Mouse (Mus musculus): Measurements from ENCODE around the gene Tbc1d7.

Gene Tbc1d7

GRCm38 (mm10) chr13:43171020-43171710 is at the start of gene Tbc1d7:
Gene Tbc1d7, minus strand, starts transcription at chr13:43171501.
- peak; percentile 98 for DNase-seq (ENCODE audit: low spot score)

DNA sequence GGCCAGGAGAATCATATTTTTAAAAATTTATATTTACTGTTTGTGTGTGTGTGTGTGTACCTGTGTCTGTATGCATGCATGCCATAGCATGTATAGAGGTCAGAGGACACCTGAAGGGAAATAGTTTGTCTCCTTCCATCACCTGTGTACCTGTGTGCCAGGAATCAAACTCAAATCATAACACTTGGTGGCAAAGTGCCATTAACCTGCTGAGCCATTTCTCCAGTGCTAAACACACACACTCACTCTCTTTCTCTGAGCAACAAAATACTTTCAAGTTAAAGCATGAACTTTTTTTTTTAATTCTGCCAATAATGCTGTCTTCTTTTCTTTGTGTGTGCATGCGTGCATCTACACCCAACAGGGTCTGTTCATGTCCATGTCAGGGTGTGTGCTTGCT is 49.3 kb upstream of the Tbc1d7 start:
- DNase-seq (ENCODE audit: low spot score): no peak

DNA sequence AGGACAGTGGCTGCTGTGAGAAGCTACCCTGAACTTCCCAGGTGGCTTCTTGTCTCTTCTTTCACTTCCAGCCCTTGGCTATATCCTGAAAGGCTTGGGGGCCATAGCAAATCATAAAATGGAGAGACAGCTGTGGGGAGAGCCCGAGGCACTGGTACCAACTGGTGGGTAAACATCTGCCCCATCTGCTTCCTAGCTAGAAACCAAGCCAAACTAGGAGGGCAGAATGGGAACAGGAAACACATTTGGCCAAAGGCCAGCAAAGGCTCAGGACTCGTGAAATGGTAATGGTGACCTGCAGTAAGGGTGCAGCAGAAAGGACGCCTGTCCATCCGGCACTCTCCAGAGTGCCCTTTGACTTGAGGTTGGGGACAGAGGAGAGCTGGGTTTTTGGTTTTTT is 47.5 kb upstream of the Tbc1d7 start:
- no peak for DNase-seq (ENCODE audit: low spot score)

DNA sequence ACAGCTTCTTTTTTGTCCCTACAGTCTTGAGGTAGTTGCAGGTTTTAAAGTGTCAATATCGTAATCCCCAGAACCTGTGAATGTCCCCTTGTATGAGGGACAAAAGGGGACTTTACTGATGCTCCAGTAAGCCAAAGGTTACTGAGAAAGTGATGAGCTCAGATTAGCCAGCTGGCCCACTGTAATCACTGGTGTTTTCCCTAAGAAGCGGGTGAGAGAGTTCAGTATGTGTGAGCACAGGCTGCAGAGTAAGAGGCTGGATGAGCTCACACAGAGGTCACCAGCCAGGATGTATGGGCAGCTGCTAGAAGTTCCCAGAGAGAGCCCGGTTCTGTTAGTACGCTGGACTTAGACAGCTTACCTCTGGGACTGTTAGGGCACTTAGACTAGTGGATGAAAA is 47.0 kb upstream of the Tbc1d7 start:
- DNase-seq (ENCODE audit: low spot score): no peak

DNA sequence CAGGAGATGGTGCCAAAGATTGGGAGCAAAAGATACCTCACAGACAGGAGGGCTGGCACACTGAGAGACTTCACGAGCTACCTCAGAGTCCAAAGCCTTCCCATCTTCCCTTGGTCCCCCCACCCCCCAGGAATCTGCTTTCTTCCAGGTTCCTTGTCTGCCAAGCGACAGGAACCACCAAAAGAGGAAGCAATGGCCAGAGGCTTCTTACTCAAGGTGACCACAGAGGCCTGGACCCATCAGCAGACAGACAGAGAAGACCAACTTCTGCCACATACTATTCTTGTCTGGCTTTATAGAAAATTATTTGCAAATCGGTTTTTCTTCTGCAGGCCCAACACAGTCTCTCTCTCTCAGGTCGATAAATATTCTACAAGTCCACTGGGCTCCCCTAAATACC is 46.4 kb upstream of the Tbc1d7 start:
- DNase-seq (ENCODE audit: low spot score): no peak

GRCm38 (mm10) chr13:43217059-43217458 is 45.8 kb upstream of the Tbc1d7 start:
- peak; percentile 12 for DNase-seq (ENCODE audit: low spot score)

DNA sequence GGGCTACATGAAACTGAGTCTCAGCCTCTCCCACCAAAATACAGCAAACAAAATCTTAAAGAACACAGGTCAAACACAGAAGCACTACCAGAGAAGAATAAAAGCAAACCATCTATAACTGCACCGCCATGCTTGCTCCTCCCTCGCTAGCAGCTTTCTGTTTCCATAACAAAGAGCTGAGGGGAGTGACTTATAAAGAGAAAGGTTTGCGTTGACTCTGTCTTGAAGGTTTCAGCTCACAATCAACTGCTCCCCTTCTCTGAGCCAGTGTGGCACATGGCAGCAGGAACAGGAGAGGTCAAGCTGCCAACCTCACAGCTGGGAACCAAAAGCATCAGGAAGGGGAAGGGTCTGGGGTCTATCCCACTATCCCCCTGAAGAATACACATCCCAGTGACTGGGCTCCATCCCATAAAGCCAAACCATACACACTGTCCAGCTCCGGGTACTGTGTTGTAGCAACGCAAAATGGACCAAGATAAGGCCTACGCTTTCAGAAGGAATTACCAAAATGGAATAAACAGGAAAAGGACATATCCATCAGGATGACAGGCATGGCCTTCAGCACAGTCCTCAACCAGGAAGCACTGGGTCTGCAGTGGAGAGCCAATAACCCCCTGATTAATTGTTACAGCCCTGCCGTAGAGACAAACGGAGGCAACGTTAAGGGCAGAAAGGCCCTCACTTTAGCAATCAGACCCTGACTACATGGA is 44.8 kb upstream of the Tbc1d7 start:
- peak; percentile 40 for DNase-seq (ENCODE audit: low spot score)

GRCm38 (mm10) chr13:43215144-43215993 is 44.1 kb upstream of the Tbc1d7 start:
- DNase-seq (ENCODE audit: low spot score): peak; percentile 43

GRCm38 (mm10) chr13:43212338-43212737 is 41.0 kb upstream of the Tbc1d7 start:
- no peak for DNase-seq (ENCODE audit: low spot score)

GRCm38 (mm10) chr13:43210956-43211355 is 39.7 kb upstream of the Tbc1d7 start:
- DNase-seq (ENCODE audit: low spot score): no peak

DNA sequence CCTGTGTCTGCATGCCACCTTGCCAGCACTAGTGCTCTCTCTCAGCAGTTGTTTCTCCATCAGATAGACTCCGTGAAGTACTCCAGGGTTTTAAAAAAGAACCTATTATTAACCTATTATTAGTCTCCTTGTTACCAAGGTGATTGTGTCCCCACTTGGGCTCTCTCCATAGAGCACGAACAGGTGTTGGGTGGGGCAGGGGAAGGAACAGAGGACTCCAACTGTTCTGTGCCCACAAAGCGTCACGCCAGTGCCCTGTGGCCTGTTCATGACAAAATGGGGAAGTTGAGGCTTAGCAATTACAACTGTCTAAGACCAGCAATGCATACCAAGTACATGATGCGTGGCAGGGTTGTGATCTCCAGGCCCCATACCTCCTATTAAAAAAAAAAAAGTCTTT is 38.3 kb upstream of the Tbc1d7 start:
- DNase-seq (ENCODE audit: low spot score): peak; percentile 13

DNA sequence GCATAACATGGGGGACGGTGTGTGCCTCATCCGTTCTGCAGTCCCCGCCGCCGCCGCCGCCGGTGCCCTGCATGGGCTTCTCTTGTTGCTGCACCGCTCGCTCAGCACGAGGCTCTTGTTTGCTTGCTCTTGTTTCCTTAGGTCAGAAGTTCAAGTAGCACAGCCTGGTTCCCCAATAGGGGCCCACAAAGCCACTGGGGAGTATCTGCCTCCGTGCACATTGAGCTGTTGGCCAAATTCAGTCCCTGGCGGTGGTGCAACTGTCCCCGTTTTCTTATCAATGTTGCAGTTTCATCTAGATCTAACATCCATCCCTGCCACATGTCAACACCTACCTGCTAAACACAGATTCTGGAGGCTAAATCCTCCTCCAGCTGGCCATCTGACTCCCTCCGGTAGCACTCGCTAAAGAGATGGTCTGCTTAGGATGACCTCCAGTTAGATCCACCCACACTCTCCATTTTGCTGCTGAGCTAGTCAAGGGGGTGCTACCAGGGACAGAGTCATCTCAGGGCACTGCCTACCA is 37.7 kb upstream of the Tbc1d7 start:
- DNase-seq (ENCODE audit: low spot score): peak; percentile 26

DNA sequence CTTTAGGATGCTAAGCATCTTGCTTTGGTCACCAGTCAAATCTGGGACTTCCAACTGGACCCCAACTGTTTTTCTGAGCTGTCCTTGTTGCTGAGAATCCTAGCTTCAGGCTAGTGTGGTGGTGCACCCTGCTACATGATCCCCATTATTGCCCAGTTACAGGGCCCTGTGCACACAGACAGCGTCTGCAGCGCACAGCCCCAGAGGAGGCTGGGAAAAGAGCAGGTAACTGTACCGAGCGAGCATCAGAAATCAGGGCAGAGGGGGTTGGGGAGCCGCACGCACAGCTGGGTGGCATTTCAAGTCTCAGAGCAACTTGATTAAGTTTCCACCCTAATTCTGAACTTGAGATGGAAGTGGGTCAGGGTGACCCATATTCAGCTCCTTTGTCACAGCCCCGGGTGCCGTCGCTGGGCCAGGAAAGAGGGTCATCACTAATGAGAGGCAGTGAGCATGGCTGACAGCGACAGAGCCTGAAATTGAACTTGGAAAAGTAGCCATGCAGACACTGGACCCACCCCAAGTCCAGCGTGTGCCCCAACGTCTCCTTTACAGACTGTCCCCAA is 34.9 kb upstream of the Tbc1d7 start:
- DNase-seq (ENCODE audit: low spot score): no peak

- no peak for DNase-seq (ENCODE audit: low spot score)
These were observed 32.3 kb upstream of the Tbc1d7 start for GRCm38 (mm10) chr13:43203641-43204040.

DNA sequence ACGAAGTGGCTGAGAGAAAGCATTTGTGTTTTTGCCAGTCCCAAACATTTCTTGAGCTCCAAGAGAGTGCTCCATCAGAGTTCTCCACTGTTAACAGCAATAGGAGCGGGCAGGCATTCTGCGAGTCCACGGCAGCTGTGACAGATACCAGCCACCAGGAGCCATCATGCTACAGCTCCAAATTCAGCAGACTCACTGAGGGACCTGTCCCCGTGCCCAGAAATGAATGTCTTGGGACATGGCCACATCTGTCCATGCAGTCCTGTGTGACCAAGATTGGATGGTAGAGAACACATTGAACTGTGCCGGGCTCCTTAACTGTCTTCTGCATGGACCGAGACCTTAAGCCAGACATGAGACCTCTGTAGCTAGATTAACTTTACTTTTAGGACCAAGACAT is 31.9 kb upstream of the Tbc1d7 start:
- DNase-seq (ENCODE audit: low spot score): no peak

- DNase-seq (ENCODE audit: low spot score): no peak
These were observed 31.1 kb upstream of the Tbc1d7 start for GRCm38 (mm10) chr13:43202351-43202750.

- DNase-seq (ENCODE audit: low spot score): peak; percentile 42
These were observed 29.7 kb upstream of the Tbc1d7 start for GRCm38 (mm10) chr13:43201033-43201432.

- no peak for DNase-seq (ENCODE audit: low spot score)
These were observed 29.2 kb upstream of the Tbc1d7 start for GRCm38 (mm10) chr13:43200473-43200872.

GRCm38 (mm10) chr13:43199749-43200148 is 28.4 kb upstream of the Tbc1d7 start:
- peak; percentile 62 for DNase-seq (ENCODE audit: low spot score)

- no peak for DNase-seq (ENCODE audit: low spot score)
These were observed 28.0 kb upstream of the Tbc1d7 start for GRCm38 (mm10) chr13:43199282-43199681.

GRCm38 (mm10) chr13:43197187-43197586 is 25.9 kb upstream of the Tbc1d7 start:
- no peak for DNase-seq (ENCODE audit: low spot score)

GRCm38 (mm10) chr13:43196000-43196399 is 24.7 kb upstream of the Tbc1d7 start:
- no peak for DNase-seq (ENCODE audit: low spot score)

Data from T-cell, adult 2 months (primary cell).